Mouse (Mus musculus) ES-Bruce4 (cell line): ENCODE results near the gene Lekr1. TPM values are rescaled to one million over a fixed set of nuclear protein-coding genes. Genes with fewer than 3 reads are reported as not detected.

Experiments
- H3K27ac ChIP-seq: 2 replicates; pipeline ENCODE4 v1.5.1; 2012; ENCODE audit warnings: low read length, inconsistent platforms; ENCODE audit not compliant: insufficient read depth
- H3K27me3 ChIP-seq: 2 replicates; pipeline ENCODE4 v1.6.1; 2012; ENCODE audit warnings: mild to moderate bottlenecking, low read length, inconsistent platforms; ENCODE audit not compliant: control insufficient read depth, poor library complexity, insufficient read depth, severe bottlenecking
- H3K36me3 ChIP-seq: 2 replicates; pipeline ENCODE4 v1.6.1; 2012; ENCODE audit warnings: inconsistent platforms, mild to moderate bottlenecking, low read length, moderate library complexity; ENCODE audit not compliant: control insufficient read depth, poor library complexity, insufficient read depth, severe bottlenecking
- H3K4me1 ChIP-seq: one replicate; pipeline ENCODE4 v1.8.1; 2011; ENCODE audit warnings: low read length; ENCODE audit not compliant: control insufficient read depth, insufficient read depth
- H3K4me3 ChIP-seq: 2 replicates; pipeline ENCODE4 v1.5.1; 2011; ENCODE audit warnings: low read depth, mild to moderate bottlenecking, low read length
- H3K9ac ChIP-seq: 2 replicates; pipeline ENCODE4 v1.6.1; 2012; ENCODE audit warnings: low read depth, mild to moderate bottlenecking, inconsistent platforms; ENCODE audit not compliant: poor library complexity, severe bottlenecking
- H3K9me3 ChIP-seq: replicated peaks from 2 replicates; pipeline ENCODE4 v1.6.1; 2012; ENCODE audit warnings: mild to moderate bottlenecking, low read length, inconsistent platforms; ENCODE audit not compliant: control insufficient read depth, poor library complexity, insufficient read depth, severe bottlenecking
- CTCF ChIP-seq: IDR thresholded peaks from one replicate; pipeline ENCODE4 v1.8.1; 2011; ENCODE audit warnings: low read depth, low read length
- EP300 ChIP-seq: IDR thresholded peaks from 2 replicates; pipeline ENCODE4 v1.6.1; 2011; ENCODE audit warnings: low read depth, low read length; ENCODE audit not compliant: insufficient read depth
- POLR2A ChIP-seq: IDR thresholded peaks from one replicate; pipeline ENCODE4 v1.8.1; 2011; ENCODE audit warnings: low read length; ENCODE audit not compliant: insufficient read depth
- polyA plus RNA-seq: library from polyadenylated mRNA; stranded (reverse); fragments of >200 nt; gene quantifications from 2 replicates; pipeline ENCODE4 v1.2.4, GENCODE M21; 2011; ENCODE audit warnings: low read depth; ENCODE audit not compliant: missing spikeins, insufficient read depth, insufficient read length

The Lekr1 gene
- polyA plus RNA-seq, 1 experiment = 2.4 TPM

GRCm38 (mm10) chr3:65859750-65860149 lies 193.7 kb downstream of the Lekr1 start:
- Histone ChIP-seq H3K9me3 (no peaks in the 10 kb centered on the region), H3K9ac (no peak overlapping the region), H3K36me3 (no peaks in the 10 kb centered on the region), H3K4me1 (no peaks in the 10 kb centered on the region), H3K27ac (no peak overlapping the region), H3K27me3 (0 out of 2 replicates have a peak, but pooled peaks cover 2% of the 10 kb centered on the region), H3K4me3 (no peak overlapping the region)
- no peak for TF ChIP-seq CTCF
- TF ChIP-seq POLR2A = no peak
- TF ChIP-seq EP300 = no peak

GRCm38 (mm10) chr3:65860903-65861302 lies 194.9 kb downstream of the Lekr1 start:
- 0 out of 2 replicates have a peak, but pooled peaks cover 2% of the 10 kb centered on the region for H3K27me3 ChIP-seq
- no peak overlapping the region for H3K4me3 ChIP-seq
- TF ChIP-seq POLR2A (no peak), EP300 (no peak), CTCF (no peak)
- no peak overlapping the region for H3K9ac ChIP-seq
- no peak overlapping the region for H3K27ac ChIP-seq
- no peaks in the 10 kb centered on the region for H3K9me3 ChIP-seq
- H3K4me1 ChIP-seq = no peaks in the 10 kb centered on the region
- H3K36me3 ChIP-seq = no peaks in the 10 kb centered on the region

- 0 out of 2 replicates have a peak, but pooled peaks cover 2% of the 10 kb centered on the region for H3K27me3 ChIP-seq
- TF ChIP-seq EP300 = no peak
- no peak for TF ChIP-seq POLR2A
- TF ChIP-seq CTCF = no peak
- H3K36me3 ChIP-seq = no peaks in the 10 kb centered on the region
- H3K27ac ChIP-seq = no peak overlapping the region
- no peaks in the 10 kb centered on the region for H3K4me1 ChIP-seq
- no peak overlapping the region for H3K4me3 ChIP-seq
- H3K9ac ChIP-seq = no peak overlapping the region
- no peaks in the 10 kb centered on the region for H3K9me3 ChIP-seq
These were observed 195.4 kb downstream of the Lekr1 start for GRCm38 (mm10) chr3:65861471-65861881.

- no peaks in the 10 kb centered on the region for H3K4me1 ChIP-seq
- H3K4me3 ChIP-seq = no peak overlapping the region
- H3K27ac ChIP-seq = no peak overlapping the region
- H3K9ac ChIP-seq = no peak overlapping the region
- H3K36me3 ChIP-seq = no peaks in the 10 kb centered on the region
- no peaks in the 10 kb centered on the region for H3K9me3 ChIP-seq
- H3K27me3 ChIP-seq = no peaks in the 10 kb centered on the region
- TF ChIP-seq CTCF = peak; percentile 94
- TF ChIP-seq EP300 = no peak
These were observed 197.3 kb downstream of the Lekr1 start for GRCm38 (mm10) chr3:65863297-65863696.

- H3K27me3 ChIP-seq = no peaks in the 10 kb centered on the region
- no peak overlapping the region for H3K27ac ChIP-seq
- no peaks in the 10 kb centered on the region for H3K9me3 ChIP-seq
- no peaks in the 10 kb centered on the region for H3K4me1 ChIP-seq
- H3K9ac ChIP-seq = no peak overlapping the region
- TF ChIP-seq EP300 (no peak), CTCF (no peak), POLR2A (no peak)
- no peak overlapping the region for H3K4me3 ChIP-seq
- H3K36me3 ChIP-seq = no peaks in the 10 kb centered on the region
These were observed 197.8 kb downstream of the Lekr1 start for GRCm38 (mm10) chr3:65863762-65864377.

GRCm38 (mm10) chr3:65868931-65869330 lies 202.9 kb downstream of the Lekr1 start:
- H3K4me1 ChIP-seq = no peaks in the 10 kb centered on the region
- TF ChIP-seq CTCF = no peak
- TF ChIP-seq POLR2A = no peak
- no peak for TF ChIP-seq EP300
- H3K27me3 ChIP-seq = no peaks in the 10 kb centered on the region
- no peak overlapping the region for H3K4me3 ChIP-seq
- H3K9me3 ChIP-seq = no peaks in the 10 kb centered on the region
- no peaks in the 10 kb centered on the region for H3K36me3 ChIP-seq
- no peak overlapping the region for H3K27ac ChIP-seq
- H3K9ac ChIP-seq = no peak overlapping the region
